Mouse (Mus musculus) lung, embryonic 15.5 days (tissue): Measurements from ENCODE around the gene Dnajc7. TPM values are rescaled to one million over a fixed set of nuclear protein-coding genes. Genes with fewer than 3 reads are reported as not detected.
A peak's percentile ranks its signal among the peaks of the same experiment; 100 is the strongest.
"Not testable (repeated sequence)": the region's sequence is repeated elsewhere in the genome, so short reads cannot be mapped to it uniquely, and the experiment has no call there.

Experiments used
- ATAC-seq: fragments of 200-750 bp; cut with Nextera tagmentation; 2 replicates; pipeline ENCODE4 v1.8.0; 2017; ENCODE audit warnings: moderate number of reproducible peaks, borderline replicate concordance; ENCODE audit not compliant: low FRiP score, low TSS enrichment; ENCODE audit errors: extremely low read depth
- H3K27ac ChIP-seq: fragments of 300-500 bp; sonication (generic); 2 replicates; pipeline ENCODE4 v1.5.1; 2015; ENCODE audit warnings: moderate library complexity, mild to moderate bottlenecking, inconsistent platforms
- H3K27me3 ChIP-seq: fragments of 300-500 bp; sonication (generic); 2 replicates; pipeline ENCODE4 v1.6.1; 2015; ENCODE audit warnings: inconsistent platforms
- H3K36me3 ChIP-seq: fragments of 300-500 bp; sonication (generic); 2 replicates; pipeline ENCODE4 v1.6.1; 2015; ENCODE audit warnings: inconsistent platforms
- H3K4me1 ChIP-seq: fragments of 300-500 bp; sonication (generic); 2 replicates; pipeline ENCODE4 v1.6.1; 2015; ENCODE audit warnings: inconsistent platforms
- H3K4me2 ChIP-seq: fragments of 300-500 bp; sonication (generic); 2 replicates; pipeline ENCODE4 v1.6.1; 2015; ENCODE audit warnings: inconsistent platforms, mild to moderate bottlenecking, moderate library complexity
- H3K4me3 ChIP-seq: fragments of 300-500 bp; sonication (generic); 2 replicates; pipeline ENCODE4 v1.5.1; 2015; ENCODE audit warnings: mild to moderate bottlenecking, inconsistent platforms
- H3K9ac ChIP-seq: fragments of 300-500 bp; sonication (generic); 2 replicates; pipeline ENCODE4 v1.6.1; 2015; ENCODE audit warnings: inconsistent platforms
- H3K9me3 ChIP-seq: fragments of 300-500 bp; sonication (generic); 2 replicates; pipeline ENCODE4 v1.6.1; 2016; ENCODE audit warnings: inconsistent platforms
- WGBS: fragments of 180-500 bp; shearing (Covaris S2); methylation state at CpG from one replicate; pipeline ENCODE4 v1.1.7; 2015; 5-methylcytosine and 5-hydroxymethylcytosine counted together
- polyA plus RNA-seq: library from polyadenylated mRNA; unstranded; fragments of >200 nt; fragmentation: Nextera tagmentation; extraction: Ambion mirVana; gene quantifications from 2 replicates; pipeline ENCODE4 v1.2.1, GENCODE M21; 2015

Dnajc7 gene
- polyA plus RNA-seq, 1 experiment from 2014 or later: 229 TPM

DNA sequence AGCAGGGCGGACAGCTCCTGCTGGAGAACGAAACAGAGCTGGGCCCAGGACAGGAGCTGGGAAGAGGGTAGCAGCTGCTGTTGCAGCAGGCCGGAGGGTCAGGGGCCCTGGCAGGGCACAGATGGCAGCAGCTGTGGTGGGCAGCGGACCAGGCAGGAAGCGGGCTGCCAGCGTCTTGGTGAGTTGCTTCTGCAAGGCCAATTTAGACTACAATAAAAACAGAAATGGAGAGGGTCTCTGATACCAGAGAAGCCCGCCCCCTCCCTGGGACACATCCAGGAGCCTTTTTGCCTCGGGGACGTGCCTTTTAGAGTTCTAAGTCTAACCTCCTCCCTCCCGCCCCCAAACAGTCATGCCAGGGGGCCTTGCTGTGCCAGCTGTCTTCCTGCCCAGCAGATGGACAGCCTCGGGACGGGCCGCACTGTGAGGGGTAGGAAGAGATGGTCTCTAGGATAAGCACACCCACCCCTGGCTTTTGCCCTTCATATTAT lies 8.9 kb upstream of the Dnajc7 start:
- Histone ChIP-seq H3K9me3 (no peaks in the 10 kb centered on the region), H3K4me3 (no peak overlapping the region), H3K9ac (no peak overlapping the region), H3K4me1 (peaks cover 18% of the 10 kb centered on the region), H3K4me2 (no peak overlapping the region), H3K27me3 (0 out of 2 replicates have a peak, but pooled peaks cover under 1% of the 10 kb centered on the region), H3K27ac (no peak overlapping the region), H3K36me3 (peaks cover 17% of the 10 kb centered on the region)
- WGBS: 42% methylated on average over 13 of the region's 13 CpGs
- no peak for ATAC-seq

DNA sequence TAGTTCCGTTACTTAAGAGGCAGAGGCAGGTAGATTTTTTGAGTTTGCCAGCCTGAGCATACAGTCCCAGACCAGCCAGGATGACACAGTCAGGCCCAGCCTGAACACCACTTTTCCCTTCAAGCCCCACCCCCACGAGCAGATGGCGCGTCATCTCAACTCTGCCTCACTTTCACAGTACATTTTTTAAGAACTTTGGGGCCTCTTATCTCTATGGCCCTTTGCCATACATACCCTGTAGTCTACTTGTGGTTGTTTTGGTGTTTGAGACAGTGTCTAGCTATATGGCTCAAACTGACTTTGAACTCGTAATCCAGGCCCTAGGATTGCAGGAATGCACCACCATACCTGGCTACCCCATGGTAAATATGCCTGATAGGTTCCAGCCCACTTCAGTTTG lies 8.1 kb upstream of the Dnajc7 start:
- Histone ChIP-seq H3K27ac (no peak overlapping the region), H3K4me1 (peaks cover 22% of the 10 kb centered on the region), H3K9me3 (no peaks in the 10 kb centered on the region), H3K4me2 (no peak overlapping the region), H3K36me3 (peaks cover 17% of the 10 kb centered on the region), H3K4me3 (no peak overlapping the region), H3K27me3 (no peaks in the 10 kb centered on the region), H3K9ac (no peak overlapping the region)
- 72% methylated on average over 5 of the region's 5 CpGs for WGBS
- no peak for ATAC-seq

- H3K4me1 ChIP-seq: peaks cover 27% of the 10 kb centered on the region
- H3K27ac ChIP-seq: 0 out of 2 replicates have a peak overlapping the region, but pooled peaks have one; percentile 2
- H3K36me3 ChIP-seq: peaks cover 17% of the 10 kb centered on the region
- H3K4me2 ChIP-seq: no peak overlapping the region
- H3K4me3 ChIP-seq: no peak overlapping the region
- no peaks in the 10 kb centered on the region for H3K9me3 ChIP-seq
- 18% methylated on average over 9 of the region's 9 CpGs for WGBS
- no peak for ATAC-seq
- H3K9ac ChIP-seq: no peak overlapping the region
- H3K27me3 ChIP-seq: no peaks in the 10 kb centered on the region
These were observed 6.8 kb upstream of the Dnajc7 start for GRCm38 (mm10) chr11:100626701-100627195.

- WGBS: 90% methylated on average over 23 of the region's 23 CpGs
- Histone ChIP-seq H3K4me2 (no peak overlapping the region), H3K27me3 (no peaks in the 10 kb centered on the region), H3K27ac (0 out of 2 replicates have a peak overlapping the region, but pooled peaks have one; percentile 2), H3K4me3 (no peak overlapping the region), H3K4me1 (peaks cover 27% of the 10 kb centered on the region), H3K36me3 (peaks cover 17% of the 10 kb centered on the region), H3K9me3 (no peaks in the 10 kb centered on the region), H3K9ac (no peak overlapping the region)
- ATAC-seq: no peak
These were observed 6.1 kb upstream of the Dnajc7 start for GRCm38 (mm10) chr11:100625754-100626700.

GRCm38 (mm10) chr11:100623867-100624266 lies 3.9 kb upstream of the Dnajc7 start:
- no peak for ATAC-seq
- Histone ChIP-seq H3K4me2 (peak overlapping the region; percentile 61), H3K9me3 (no peaks in the 10 kb centered on the region), H3K27ac (no peak overlapping the region), H3K4me1 (peaks cover 32% of the 10 kb centered on the region), H3K4me3 (peak overlapping the region; percentile 94), H3K27me3 (no peaks in the 10 kb centered on the region), H3K9ac (peak overlapping the region; percentile 90; the same call in 1 of the 2 replicates), H3K36me3 (peaks cover 17% of the 10 kb centered on the region)
- WGBS: 28% methylated on average over 5 of the region's 5 CpGs

- Histone ChIP-seq H3K27me3 (no peaks in the 10 kb centered on the region), H3K27ac (peak overlapping the region; percentile 88), H3K4me2 (peak overlapping the region; percentile 61), H3K4me1 (peaks cover 35% of the 10 kb centered on the region), H3K9ac (peak overlapping the region; percentile 90), H3K4me3 (peak overlapping the region; percentile 94), H3K36me3 (peaks cover 17% of the 10 kb centered on the region), H3K9me3 (no peaks in the 10 kb centered on the region)
- ATAC-seq: peak; percentile 88
- WGBS: 2% methylated on average over 24 of the region's 24 CpGs
These were observed 2.7 kb upstream of the Dnajc7 start for GRCm38 (mm10) chr11:100622714-100623113.

- under 1% methylated on average over 39 of the region's 40 CpGs for WGBS
- H3K27me3 ChIP-seq: no peaks in the 10 kb centered on the region
- peak; percentile 94 for ATAC-seq
These were observed 438 bp downstream of the Dnajc7 start for GRCm38 (mm10) chr11:100619485-100619975.

GRCm38 (mm10) chr11:100618761-100619484 lies 1.0 kb downstream of the Dnajc7 start, which contains the start of gene Nkiras2:
Gene Nkiras2 (plus strand): TSS chr11:100619244.
- ATAC-seq: peak; percentile 60

More at GRCm38 (mm10) chr11:100619485-100619975, 438 bp downstream of the Dnajc7 start:
- Histone ChIP-seq H3K27ac (peak overlapping the region; percentile 92), H3K9me3 (no peaks in the 10 kb centered on the region), H3K9ac (peak overlapping the region; percentile 70), H3K4me3 (peak overlapping the region; percentile 81), H3K36me3 (peaks cover 1% of the 10 kb centered on the region; the same call in 1 of the 2 replicates), H3K4me1 (peaks cover 35% of the 10 kb centered on the region), H3K4me2 (peak overlapping the region; percentile 85)

GRCm38 (mm10) chr11:100617480-100617879 lies 2.5 kb downstream of the Dnajc7 start:
- Histone ChIP-seq H3K27ac (no peak overlapping the region), H3K9me3 (no peaks in the 10 kb centered on the region)
- 89% methylated on average over 4 of the region's 4 CpGs for WGBS

More at GRCm38 (mm10) chr11:100618761-100619484, 1.0 kb downstream of the Dnajc7 start, which contains the start of gene Nkiras2:
- peak within 1 kb of the TSS; percentile 81 for H3K4me3 ChIP-seq
- H3K27ac ChIP-seq: peak within 1 kb of the TSS; percentile 92
- H3K9me3 ChIP-seq: no peaks in the 10 kb centered on the region
- under 1% methylated on average over 33 of the region's 36 CpGs for WGBS
- no peaks in the 10 kb centered on the region for H3K36me3 ChIP-seq
- H3K4me2 ChIP-seq: peak within 1 kb of the TSS; percentile 85
- H3K27me3 ChIP-seq: no peaks in the 10 kb centered on the region
- peak within 1 kb of the TSS; percentile 70 for H3K9ac ChIP-seq
- H3K4me1 ChIP-seq: peaks cover 29% of the 10 kb centered on the region

DNA sequence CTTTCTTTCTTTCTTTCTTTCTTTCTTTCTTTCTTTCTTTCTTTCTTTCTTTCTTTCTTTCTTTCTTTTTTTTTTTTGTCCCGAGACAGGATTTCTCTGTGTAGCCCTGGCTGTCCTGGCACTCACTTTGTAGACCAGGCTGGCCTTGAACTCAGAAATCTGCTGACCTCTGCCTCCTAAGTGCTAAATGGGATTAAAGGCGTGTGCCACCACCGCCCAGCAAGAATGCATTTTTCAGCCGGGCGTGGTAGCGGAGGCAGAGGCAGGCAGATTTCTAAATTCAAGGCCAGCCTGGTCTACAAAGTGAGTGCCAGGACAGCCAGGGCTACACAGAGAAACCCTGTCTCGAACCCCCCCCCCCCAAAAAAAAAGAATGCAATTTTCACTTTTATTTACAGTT lies 3.1 kb downstream of the Dnajc7 start:
- H3K27ac ChIP-seq, H3K27me3 ChIP-seq, H3K9me3 ChIP-seq, H3K9ac ChIP-seq, H3K4me2 ChIP-seq, ATAC-seq, H3K4me3 ChIP-seq, H3K36me3 ChIP-seq: not testable (repeated sequence)
- 87% methylated on average over 7 of the region's 7 CpGs for WGBS
- H3K4me1 ChIP-seq: peaks cover 23% of the 10 kb centered on the region

More at GRCm38 (mm10) chr11:100617480-100617879, 2.5 kb downstream of the Dnajc7 start:
- Histone ChIP-seq H3K4me3 (peak overlapping the region; percentile 81), H3K27me3 (no peaks in the 10 kb centered on the region), H3K4me2 (peak overlapping the region; percentile 85), H3K4me1 (peaks cover 27% of the 10 kb centered on the region), H3K9ac (0 out of 2 replicates have a peak overlapping the region, but pooled peaks have one; percentile 70), H3K36me3 (no peaks in the 10 kb centered on the region)
- no peak for ATAC-seq

GRCm38 (mm10) chr11:100616332-100616731 lies 3.6 kb downstream of the Dnajc7 start:
- Histone ChIP-seq H3K27ac (no peak overlapping the region), H3K9ac (no peak overlapping the region), H3K9me3 (no peaks in the 10 kb centered on the region), H3K4me3 (no peak overlapping the region), H3K4me1 (peaks cover 23% of the 10 kb centered on the region), H3K36me3 (no peaks in the 10 kb centered on the region), H3K27me3 (no peaks in the 10 kb centered on the region), H3K4me2 (no peak overlapping the region)
- no peak for ATAC-seq
- 89% methylated on average over 5 of the region's 5 CpGs for WGBS
